8 mouse cellular contexts compared by ENCODE assay signal in genomic region chr10:7333077-7333747, GRCm38 (mm10).
DNase-seq lines count a peak whose midpoint lies in the region; ATAC-seq and TF ChIP-seq lines count a peak whose summit lies in the region.

No protein-coding gene starts in this region.

- no peaks in the 10 kb centered on the region for H3K36me3 ChIP-seq in hindbrain, embryonic 13.5 days

- H3K27me3 ChIP-seq in Patski: no peaks in the 10 kb centered on the region
- no peaks in the 10 kb centered on the region for H3K27me3 ChIP-seq in hindbrain, embryonic 13.5 days

- peak; percentile 82 for TF ChIP-seq CTCF in Patski (IDR thresholded peaks at IDR 0.05)

- H3K9ac ChIP-seq in hindbrain, embryonic 13.5 days: no peak overlapping the region

- in situ Hi-C loops in Patski (cut with MboI; ENCODE audit: low pct_unique_long_range_greater_than_20kb): no loop called here

- DNase-seq in Patski (ENCODE audit: low read depth, low spot score): peak; percentile 77
- DNase-seq in cerebellum, adult 8-10 months: peak; percentile 82
- DNase-seq in frontal cortex, adult 2 months (ENCODE audit: extremely low spot score in 1 of 2, low spot score in 1 of 2): peak; percentile 44 to 84
- DNase-seq in layer of hippocampus, postnatal 10 days (ENCODE audit: low spot score in 2 of 2): peak; percentile 72 to 74
- DNase-seq in lung, postnatal 10 days: peak; percentile 85
- DNase-seq in right cerebral cortex, adult 18-20 months: peak; percentile 60
- peak; percentile 38 to 57 for DNase-seq in urinary bladder, postnatal 36 days (ENCODE audit: low spot score in 2 of 2)

- WGBS in hindbrain, embryonic 13.5 days: 40% methylated on average over 11 of the region's 11 CpGs

- H3K27ac ChIP-seq in hindbrain, embryonic 13.5 days: no peak overlapping the region

- CTCF ChIA-PET in Patski (lab: Charles Lee): interaction anchor here (0.7 to 1.9 kb wide), 16 partner anchors 10 to 418 kb away, joined by 3 to 16 read pairs (median 3); no protein-coding TSS in a partner anchor

- POLR2A ChIA-PET in Patski (lab: Charles Lee): interaction anchor here (1.2 kb wide), 1 partner anchor 121 kb away, joined by 3 read pairs; the partner anchor contains the start of gene Cnksr3

- H3K9me3 ChIP-seq in hindbrain, embryonic 13.5 days: no peaks in the 10 kb centered on the region

- H3K4me2 ChIP-seq in hindbrain, embryonic 13.5 days: no peak overlapping the region

- no peak overlapping the region for H3K4me3 ChIP-seq in hindbrain, embryonic 13.5 days

- H3K4me1 ChIP-seq in hindbrain, embryonic 13.5 days (replicated peaks): no peaks in the 10 kb centered on the region

- ATAC-seq in Patski: peak; percentile 93
- ATAC-seq in hindbrain, embryonic 13.5 days (ENCODE audit: low FRiP score): peak; percentile 94
